Mouse (Mus musculus) lung, postnatal 0 days (tissue): Measurements from ENCODE around the gene Tmem128. TPM values are rescaled to one million over a fixed set of nuclear protein-coding genes. Genes with fewer than 3 reads are reported as not detected.
A peak's percentile ranks its signal among the peaks of the same experiment; 100 is the strongest.

Experiments used
- ATAC-seq: fragments of 200-750 bp; cut with Nextera tagmentation; 2 replicates; pipeline ENCODE4 v1.8.0; 2017; ENCODE audit warnings: moderate library complexity
- DNase-seq: peaks from one replicate; pipeline ENCODE4 v3.0.0-alpha.2; 2016; ENCODE audit warnings: low spot score
- H3K27ac ChIP-seq: fragments of 300-500 bp; sonication (generic); 2 replicates; pipeline ENCODE4 v1.5.1; 2014; ENCODE audit warnings: antibody characterized with exemption, mild to moderate bottlenecking, low read length, mixed read lengths
- H3K27me3 ChIP-seq: fragments of 300-500 bp; sonication (generic); replicated peaks from 2 replicates; pipeline ENCODE4 v1.6.1; 2014; ENCODE audit warnings: low read length, mixed read lengths; ENCODE audit not compliant: insufficient read depth
- H3K36me3 ChIP-seq: fragments of 300-500 bp; sonication (generic); 2 replicates; pipeline ENCODE4 v1.6.1; 2014; ENCODE audit warnings: low read length, mixed read lengths; ENCODE audit not compliant: insufficient read depth
- H3K4me1 ChIP-seq: fragments of 300-500 bp; sonication (generic); 2 replicates; pipeline ENCODE4 v1.6.1; 2014; ENCODE audit warnings: antibody characterized with exemption, low read depth, low read length, mixed read lengths; ENCODE audit not compliant: insufficient read depth
- H3K4me2 ChIP-seq: fragments of 300-500 bp; sonication (generic); replicated peaks from 2 replicates; pipeline ENCODE4 v1.6.1; 2014; ENCODE audit warnings: low read depth, mild to moderate bottlenecking, low read length, moderate library complexity, mixed read lengths
- H3K4me3 ChIP-seq: fragments of 300-500 bp; sonication (generic); 2 replicates; pipeline ENCODE4 v1.5.1; 2014; ENCODE audit warnings: low read depth, low read length
- H3K9ac ChIP-seq: fragments of 300-500 bp; sonication (generic); replicated peaks from 2 replicates; pipeline ENCODE4 v1.6.1; 2014; ENCODE audit warnings: low read depth, mild to moderate bottlenecking
- H3K9me3 ChIP-seq: fragments of 300-500 bp; sonication (generic); 2 replicates; pipeline ENCODE4 v1.6.1; 2016; ENCODE audit warnings: low read length, mixed read lengths
- CTCF ChIP-seq: IDR thresholded peaks from 2 replicates; pipeline ENCODE4 v1.5.1; 2016; ENCODE audit warnings: antibody characterized with exemption, mild to moderate bottlenecking
- EP300 ChIP-seq: IDR thresholded peaks from 2 replicates; pipeline ENCODE4 v1.6.1; 2016; ENCODE audit warnings: antibody characterized with exemption, mild to moderate bottlenecking, control low read depth
- WGBS: fragments of 180-500 bp; shearing (Covaris S2); extraction: QIAGEN DNeasy Blood & Tissue Kit; methylation state at CpG from one replicate; pipeline ENCODE4 v1.1.7; 2014; 5-methylcytosine and 5-hydroxymethylcytosine counted together
- polyA plus RNA-seq: library from polyadenylated mRNA; unstranded; fragments of >200 nt; fragmentation: Nextera tagmentation; extraction: Ambion mirVana; gene quantifications from 2 replicates; pipeline ENCODE4 v1.2.1, GENCODE M21; 2015

The Tmem128 gene
- polyA plus RNA-seq, 1 experiment from 2014 or later = 113 TPM

DNA sequence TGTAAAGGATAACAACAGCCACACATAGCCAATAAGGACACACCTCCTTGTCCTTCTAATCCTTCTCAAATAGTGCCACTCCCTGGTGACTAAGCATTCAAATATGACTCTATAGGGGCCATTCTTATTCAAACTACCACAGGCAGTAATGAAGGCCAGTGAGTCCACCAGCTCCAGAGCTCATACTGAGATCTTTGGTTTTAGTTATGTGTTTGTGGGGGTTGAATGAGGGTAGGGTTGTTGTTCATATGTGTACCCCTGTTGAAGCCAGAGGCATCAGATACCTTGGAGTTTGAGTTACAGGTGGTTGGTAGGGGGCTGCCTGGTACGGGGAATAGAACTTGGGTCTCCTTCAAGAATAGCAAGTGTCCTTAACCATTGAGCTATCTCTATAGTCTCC, 3.4 kb upstream of the Tmem128 start:
- ATAC-seq (no peak), DNase-seq (no peak)
- Histone ChIP-seq H3K9ac (no peak overlapping the region), H3K4me3 (no peak overlapping the region), H3K36me3 (no peaks in the 10 kb centered on the region), H3K27ac (no peak overlapping the region), H3K4me1 (no peaks in the 10 kb centered on the region), H3K27me3 (no peaks in the 10 kb centered on the region), H3K9me3 (no peaks in the 10 kb centered on the region), H3K4me2 (no peak overlapping the region)
- 86% methylated on average over 1 of the region's 1 CpGs for WGBS
- no peak for TF ChIP-seq CTCF
- TF ChIP-seq EP300 = no peak

DNA sequence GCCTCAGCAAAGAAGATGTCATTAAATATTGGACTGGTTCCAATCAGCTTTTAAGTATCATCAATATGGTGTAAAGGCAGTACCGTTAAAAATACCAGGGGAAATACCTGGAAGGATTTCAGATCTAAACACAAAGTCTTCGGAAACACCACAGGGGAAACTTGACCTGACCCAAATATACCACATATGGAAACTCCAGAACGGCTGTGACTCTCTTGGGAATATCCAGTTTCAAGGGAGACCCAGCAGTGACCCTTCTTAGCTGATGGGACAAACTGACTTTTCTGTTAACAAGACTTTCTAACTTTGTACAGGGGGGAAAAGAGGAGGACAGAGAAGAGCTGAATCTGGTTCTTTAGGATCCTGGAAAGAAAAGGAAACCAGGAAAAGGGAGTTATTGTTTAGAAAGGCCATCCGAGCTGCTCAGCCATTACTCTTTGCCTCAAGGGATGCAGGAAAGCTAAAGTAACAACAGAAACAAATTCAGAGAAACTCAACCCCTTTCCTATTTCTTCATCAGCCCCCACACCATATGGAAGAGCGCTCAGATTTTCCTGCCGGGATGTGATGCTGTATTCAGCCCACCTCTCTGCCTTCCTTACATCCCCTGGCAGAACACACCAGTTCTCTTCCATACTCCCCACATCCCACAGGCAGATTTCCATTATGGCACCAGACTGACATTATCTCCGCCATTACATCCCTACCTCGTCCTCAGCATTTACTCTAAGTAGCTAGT, 1.8 kb upstream of the Tmem128 start:
- no peak overlapping the region for H3K9ac ChIP-seq
- H3K27me3 ChIP-seq = no peaks in the 10 kb centered on the region
- H3K4me2 ChIP-seq = no peak overlapping the region
- DNase-seq = no peak
- no peaks in the 10 kb centered on the region for H3K9me3 ChIP-seq
- TF ChIP-seq CTCF = no peak
- no peak for TF ChIP-seq EP300
- peaks cover 6% of the 10 kb centered on the region; the same call in 1 of the 2 replicates for H3K36me3 ChIP-seq
- H3K4me3 ChIP-seq = no peak overlapping the region
- H3K27ac ChIP-seq = no peak overlapping the region
- no peaks in the 10 kb centered on the region for H3K4me1 ChIP-seq
- WGBS = 75% methylated on average over 8 of the region's 8 CpGs
- ATAC-seq = no peak

DNA sequence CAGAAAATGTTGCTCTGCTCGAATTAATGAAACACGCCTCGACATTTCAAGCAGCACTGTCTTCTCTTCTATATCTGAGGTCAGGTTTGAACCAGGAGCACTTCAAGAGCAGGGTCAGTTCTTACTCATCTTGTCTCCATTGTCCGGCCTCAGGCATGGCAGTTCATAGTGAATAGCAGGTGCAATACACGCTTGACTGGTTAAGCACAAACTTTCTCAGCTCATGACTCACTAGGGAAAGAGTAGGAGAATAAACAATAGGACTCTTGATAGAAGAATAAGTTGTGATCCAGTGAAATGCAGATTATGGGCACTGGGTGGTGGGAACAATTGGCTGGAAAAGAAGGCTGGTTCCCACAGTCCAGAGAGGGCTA, 1.2 kb upstream of the Tmem128 start:
- H3K4me3 ChIP-seq = no peak overlapping the region
- DNase-seq (no peak), ATAC-seq (no peak)
- H3K27me3 ChIP-seq = no peaks in the 10 kb centered on the region
- H3K36me3 ChIP-seq = peaks cover 6% of the 10 kb centered on the region; the same call in 1 of the 2 replicates
- H3K9ac ChIP-seq = no peak overlapping the region
- no peak overlapping the region for H3K27ac ChIP-seq
- H3K4me1 ChIP-seq = no peaks in the 10 kb centered on the region
- H3K9me3 ChIP-seq = no peaks in the 10 kb centered on the region
- TF ChIP-seq EP300 (no peak), CTCF (no peak)
- WGBS = 88% methylated on average over 5 of the region's 5 CpGs
- H3K4me2 ChIP-seq = no peak overlapping the region

DNA sequence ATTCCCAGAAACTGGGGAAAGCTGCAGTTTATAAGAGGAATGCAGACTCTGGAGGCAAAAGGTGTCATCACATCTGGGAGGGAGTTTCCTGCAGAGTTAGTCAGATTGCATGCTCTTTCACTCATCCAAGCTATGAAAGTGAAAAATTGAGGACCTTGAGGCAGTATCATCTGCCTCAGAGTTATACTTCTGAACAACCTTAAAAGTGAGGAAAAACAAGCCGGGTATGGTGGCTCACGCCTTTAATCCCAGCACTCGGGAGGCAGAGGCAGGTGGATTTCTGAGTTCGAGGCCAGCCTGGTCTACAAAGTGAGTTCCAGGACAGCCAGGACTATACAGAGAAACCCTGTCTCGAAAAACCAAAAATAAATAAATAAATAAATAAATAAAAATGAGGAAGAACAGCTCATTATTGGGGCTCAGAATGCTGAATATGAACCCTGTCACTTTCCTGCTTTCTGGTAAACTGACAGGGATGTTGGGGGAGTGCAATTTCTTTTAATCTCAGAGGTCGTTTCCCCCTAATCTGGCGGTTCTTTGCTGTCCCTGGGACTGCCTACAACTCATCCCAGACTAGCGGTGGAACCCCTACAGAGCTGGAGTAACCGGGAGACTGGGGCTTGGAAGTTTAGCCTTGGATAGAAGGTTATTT, 404 bp upstream of the Tmem128 start:
- 39% methylated on average over 9 of the region's 9 CpGs for WGBS
- Histone ChIP-seq H3K4me1 (no peaks in the 10 kb centered on the region), H3K36me3 (peaks cover 12% of the 10 kb centered on the region), H3K4me2 (peak overlapping the region; percentile 83), H3K27me3 (no peaks in the 10 kb centered on the region), H3K9ac (peak overlapping the region; percentile 77), H3K4me3 (peak overlapping the region; percentile 80), H3K27ac (peak overlapping the region; percentile 92), H3K9me3 (no peaks in the 10 kb centered on the region)
- DNase-seq (no peak), ATAC-seq (no peak)
- TF ChIP-seq CTCF = no peak

DNA sequence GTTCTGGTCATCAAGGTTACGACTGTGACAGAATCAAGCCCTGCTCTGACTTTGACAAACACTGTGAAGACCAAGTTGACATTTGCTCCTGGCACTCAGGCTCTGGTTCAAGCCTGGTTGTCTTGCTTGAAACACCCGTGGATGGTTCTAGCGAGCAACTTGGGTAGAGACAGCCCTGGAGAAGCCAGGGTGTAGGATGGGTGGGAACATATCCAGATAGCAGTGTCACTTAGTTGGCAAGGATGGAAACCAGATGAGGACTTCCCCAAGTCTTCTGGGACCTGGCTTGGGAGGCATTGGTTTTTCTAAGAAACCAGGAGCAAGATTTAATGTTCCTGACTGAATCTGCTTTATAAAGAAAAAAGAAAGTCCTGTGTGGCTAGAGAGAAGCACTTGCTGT, 11.0 kb downstream of the Tmem128 start:
- Histone ChIP-seq H3K27ac (no peak overlapping the region), H3K4me3 (no peak overlapping the region), H3K27me3 (no peaks in the 10 kb centered on the region; the same call in 1 of the 2 replicates), H3K36me3 (peaks cover 22% of the 10 kb centered on the region), H3K4me1 (no peaks in the 10 kb centered on the region), H3K4me2 (no peak overlapping the region), H3K9ac (no peak overlapping the region), H3K9me3 (no peaks in the 10 kb centered on the region)
- ATAC-seq (no peak), DNase-seq (no peak)
- 85% methylated on average over 3 of the region's 3 CpGs for WGBS
- TF ChIP-seq CTCF = no peak
- TF ChIP-seq EP300 = no peak

DNA sequence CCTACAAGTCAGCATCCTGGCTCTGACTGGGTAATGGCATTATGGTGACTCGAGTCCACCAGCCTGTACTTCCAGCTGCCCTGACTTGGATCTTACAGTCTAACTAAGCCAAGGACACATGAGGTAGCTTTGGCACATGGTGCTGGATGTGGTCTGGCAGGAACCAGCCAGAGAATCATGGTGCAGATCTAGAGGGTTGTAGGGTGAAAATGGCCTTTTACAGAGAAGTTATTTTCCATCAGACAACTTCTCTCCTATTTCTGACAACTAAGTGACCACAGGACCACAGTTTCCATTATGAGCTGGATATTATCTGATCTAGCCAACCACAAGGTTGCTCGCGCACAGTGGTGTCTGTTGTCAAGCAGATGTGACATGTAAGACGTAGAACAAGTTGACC, 13.8 kb downstream of the Tmem128 start:
- Histone ChIP-seq H3K27ac (no peak overlapping the region), H3K4me1 (no peaks in the 10 kb centered on the region), H3K4me2 (no peak overlapping the region), H3K9ac (no peak overlapping the region), H3K36me3 (peaks cover 13% of the 10 kb centered on the region), H3K9me3 (no peaks in the 10 kb centered on the region), H3K4me3 (no peak overlapping the region), H3K27me3 (peaks cover 20% of the 10 kb centered on the region)
- no peak for DNase-seq
- no peak for ATAC-seq
- WGBS = 86% methylated on average over 4 of the region's 4 CpGs
- TF ChIP-seq CTCF (no peak), EP300 (no peak)
